Mouse (Mus musculus) CH12.LX (cell line): ENCODE results near the gene Itpr2.

Source experiments
- BHLHE40 ChIP-seq: IDR thresholded peaks from 2 replicates; pipeline ENCODE4 v1.6.1; 2011; ENCODE audit warnings: mild to moderate bottlenecking, low read depth, low read length, improper control_type of control experiment
- EP300 ChIP-seq: IDR thresholded peaks from 2 replicates; pipeline ENCODE4 v1.6.1; 2011; ENCODE audit warnings: low read length, improper control_type of control experiment
- JUN ChIP-seq: IDR thresholded peaks from 2 replicates; pipeline ENCODE4 v1.6.1; 2011; ENCODE audit warnings: low read depth, mild to moderate bottlenecking, low read length, improper control_type of control experiment, moderate library complexity; ENCODE audit not compliant: insufficient read depth
- POLR2A ChIP-seq: IDR thresholded peaks from 2 replicates; pipeline ENCODE4 v1.6.1; 2011; ENCODE audit warnings: low read depth, mild to moderate bottlenecking, improper control_type of control experiment, low read length
- POLR2AphosphoS2 ChIP-seq: IDR thresholded peaks from 2 replicates; pipeline ENCODE4 v1.6.1; 2011; ENCODE audit warnings: low read depth, low read length, improper control_type of control experiment
- SIN3A ChIP-seq: IDR thresholded peaks from 2 replicates; pipeline ENCODE4 v1.6.1; 2012; ENCODE audit warnings: low read length, improper control_type of control experiment, inconsistent platforms
- ZC3H11A ChIP-seq: IDR thresholded peaks from 2 replicates; pipeline ENCODE4 v1.6.1; 2012; ENCODE audit warnings: low read depth, mild to moderate bottlenecking, inconsistent platforms, low read length, improper control_type of control experiment

DNA sequence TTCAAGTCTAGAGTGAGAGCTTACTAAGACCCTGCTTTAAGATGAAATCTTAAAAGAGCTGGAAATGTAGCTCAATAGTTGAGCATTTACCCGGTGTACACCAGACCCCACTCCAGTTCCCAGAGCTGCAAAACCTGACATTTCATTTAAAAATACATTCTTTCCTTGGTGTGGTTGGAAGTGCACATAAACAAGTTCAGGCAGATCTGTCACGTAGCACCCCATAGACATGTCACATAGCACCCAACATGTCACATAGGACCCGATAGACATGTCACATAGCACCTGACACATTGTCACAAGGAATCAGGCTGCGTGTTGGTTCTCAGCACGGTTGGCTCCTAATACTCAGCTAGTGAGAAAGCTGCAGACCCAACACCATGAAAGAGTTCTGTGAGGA lies 33.5 kb upstream of the Itpr2 start:
- no peak for TF ChIP-seq POLR2AphosphoS2
- TF ChIP-seq BHLHE40 = no peak
- TF ChIP-seq JUN = no peak
- TF ChIP-seq POLR2A = no peak
- TF ChIP-seq SIN3A = no peak
- TF ChIP-seq ZC3H11A = no peak
- no peak for TF ChIP-seq EP300
